Mouse (Mus musculus) large intestine, adult 2 months (tissue): Measurements from ENCODE around the gene Hist1h1t. TPM values are rescaled to one million over a fixed set of nuclear protein-coding genes. Genes with fewer than 3 reads are reported as not detected.
"Not testable (repeated sequence)": the region's sequence is repeated elsewhere in the genome, so short reads cannot be mapped to it uniquely, and the experiment has no call there.

ENCODE experiments used
- DNase-seq: peaks from one replicate; pipeline ENCODE4 v3.0.0-alpha.2; 2012; ENCODE audit warnings: low read depth, low spot score
- WGBS: fragments of 180-500 bp; shearing (Covaris S2); methylation state at CpG from one replicate; pipeline ENCODE4 v1.1.7; 2018; 5-methylcytosine and 5-hydroxymethylcytosine counted together
- polyA plus RNA-seq: library from polyadenylated mRNA; depleted of rRNA; stranded (reverse); fragments of >200 nt; gene quantifications from 2 replicates; pipeline ENCODE4 v1.2.3, GENCODE M21; 2012; rRNA removed

Gene Hist1h1t
- polyA plus RNA-seq, result not detected in 2 replicates

- DNase-seq, result no peak
- WGBS, result 66% methylated on average over 13 of the region's 13 CpGs
These were observed at the start of gene Hist1h1t for GRCm38 (mm10) chr13:23695514-23695913. TSS of gene Hist1h1t (plus strand) at chr13:23695814.

DNA sequence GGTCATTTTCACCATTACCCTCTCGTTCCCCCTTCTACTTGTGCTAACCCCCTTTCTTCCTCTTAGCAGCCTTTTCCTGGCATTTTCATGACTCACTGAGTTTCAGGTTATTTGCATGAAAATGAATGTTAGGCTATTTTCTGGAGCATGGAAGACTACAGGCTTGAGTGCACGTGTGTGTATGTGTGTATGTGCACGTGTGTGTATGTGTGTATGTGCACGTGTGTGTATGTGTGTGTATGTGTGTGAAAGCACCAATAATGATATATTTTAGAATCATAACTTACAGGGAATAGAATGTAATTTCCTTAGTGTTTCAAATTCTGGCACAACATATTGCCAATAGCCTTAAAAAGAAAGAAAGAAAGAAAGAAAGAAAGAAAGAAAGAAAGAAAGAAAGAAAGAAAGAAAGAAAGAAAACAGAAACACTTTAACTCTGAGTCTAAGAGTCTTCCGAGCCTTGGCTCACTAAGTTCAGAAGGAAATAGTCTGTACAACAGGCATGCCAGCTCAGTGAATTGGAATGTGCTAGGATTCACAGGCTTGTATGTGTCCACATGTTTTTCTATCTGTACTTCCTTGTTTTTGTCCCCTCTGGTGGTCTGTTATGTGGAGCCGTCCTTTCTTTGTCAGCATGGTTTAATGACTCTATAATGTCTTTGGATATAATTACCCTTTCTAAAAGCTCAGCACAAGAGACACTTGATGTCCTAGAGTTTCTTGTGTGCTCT, 35.8 kb upstream of the Hist1h1t start:
- DNase-seq, result no peak
- 62% methylated on average over 6 of the region's 6 CpGs for WGBS

DNA sequence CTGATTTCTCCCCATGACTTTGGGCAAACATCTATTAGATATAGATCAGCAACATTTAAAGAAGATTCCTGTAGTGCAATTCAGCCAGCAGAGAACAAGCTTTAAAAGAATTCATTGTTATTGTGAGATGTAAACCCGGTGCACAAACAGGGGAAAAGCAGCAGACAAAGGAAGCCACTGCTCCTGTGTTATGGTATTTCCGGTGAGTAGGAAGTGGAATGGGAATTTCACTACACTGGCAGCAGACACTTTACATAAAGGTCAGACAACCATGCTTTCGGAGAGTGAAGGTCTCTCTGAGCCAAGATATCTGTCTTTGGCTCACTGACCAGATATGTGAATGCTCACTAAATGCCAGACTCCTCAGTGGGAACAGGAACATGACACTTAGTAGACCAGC, 33.1 kb upstream of the Hist1h1t start:
- no peak for DNase-seq
- WGBS, result 63% methylated on average over 3 of the region's 3 CpGs

DNA sequence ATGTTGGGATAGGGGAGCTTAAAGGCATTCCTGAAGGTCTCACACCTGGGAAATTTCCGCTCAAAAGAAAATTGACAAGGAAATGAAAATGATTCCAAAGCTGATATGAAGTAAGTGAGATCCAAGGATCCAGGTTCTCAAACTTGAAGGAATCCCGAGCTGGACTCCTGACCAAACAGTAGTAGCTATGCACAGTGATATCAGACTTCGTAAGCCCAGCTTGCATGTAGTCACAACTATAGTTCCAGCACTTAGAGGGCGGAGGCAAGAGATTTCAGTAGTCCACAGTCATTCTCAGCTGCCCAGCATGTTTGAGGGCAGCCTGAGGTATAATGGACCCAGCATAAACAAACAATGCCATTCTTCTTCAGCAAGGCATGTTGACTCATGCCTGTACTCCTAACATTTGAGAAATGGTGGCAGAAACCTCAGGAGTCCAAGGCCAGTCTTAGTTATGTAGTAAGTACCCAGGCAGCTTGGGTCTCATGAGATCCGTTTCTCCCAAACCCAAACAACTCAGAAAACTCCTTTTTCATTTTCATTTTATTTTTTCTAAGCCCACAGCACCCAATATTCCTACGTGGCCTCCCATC, 13.5 kb upstream of the Hist1h1t start:
- 87% methylated on average over 6 of the region's 6 CpGs for WGBS
- DNase-seq, result no peak

DNA sequence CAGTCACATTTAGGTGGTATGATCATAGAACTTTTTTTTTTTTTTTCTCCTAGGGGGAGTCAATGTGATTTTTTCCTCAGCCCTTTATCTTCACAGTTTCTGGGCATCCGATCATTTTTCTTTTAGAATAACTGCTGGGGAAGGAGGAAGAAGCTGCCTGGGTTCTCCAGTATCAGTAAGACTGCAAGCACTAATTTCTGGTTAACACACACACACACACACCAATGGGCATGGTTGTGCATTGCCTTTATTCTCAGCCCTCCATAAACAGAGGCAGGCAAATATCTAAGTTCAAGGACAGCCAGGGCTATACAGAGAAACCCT, 13.0 kb upstream of the Hist1h1t start:
- DNase-seq, result no peak
- 67% methylated on average over 1 of the region's 1 CpGs for WGBS

- WGBS, result 7% methylated on average over 14 of the region's 30 CpGs
- DNase-seq, result not testable (repeated sequence)
These were observed 12.5 kb upstream of the Hist1h1t start for GRCm38 (mm10) chr13:23682947-23683754.

DNA sequence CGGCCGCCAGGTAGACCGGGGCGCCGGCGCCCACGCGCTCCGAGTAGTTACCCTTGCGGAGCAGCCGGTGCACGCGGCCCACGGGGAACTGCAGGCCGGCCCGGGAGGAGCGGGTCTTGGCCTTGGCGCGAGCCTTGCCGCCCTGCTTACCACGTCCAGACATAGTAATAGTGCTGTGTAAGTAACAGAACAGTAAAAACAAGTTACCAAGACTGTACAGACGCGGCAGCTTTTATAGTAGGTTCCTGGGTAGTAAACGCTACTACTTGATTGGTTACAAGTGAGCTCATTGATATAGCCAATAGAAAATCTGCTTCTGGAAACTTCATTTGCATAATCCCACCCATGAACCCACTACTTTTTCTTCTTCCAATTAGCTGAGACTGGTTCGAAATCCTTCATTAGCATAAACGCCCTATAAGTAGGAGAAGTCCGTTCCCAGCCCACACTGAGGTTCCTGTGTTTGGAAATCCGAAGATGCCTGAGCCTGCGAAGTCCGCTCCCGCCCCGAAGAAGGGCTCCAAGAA, 11.8 kb upstream of the Hist1h1t start, which contains the start of the genes Hist1h2ac and Hist1h2bc:
TSS of gene Hist1h2ac (minus strand) at position 194 of the 527 bp plus-strand sequence.
TSS of gene Hist1h2bc (plus strand) at position 445 of the 527 bp plus-strand sequence.
- under 1% methylated on average over 23 of the region's 32 CpGs for WGBS

GRCm38 (mm10) chr13:23684295-23684945, 11.2 kb upstream of the Hist1h1t start:
- under 1% methylated on average over 18 of the region's 37 CpGs for WGBS
- DNase-seq, result peak; percentile 76

More for the DNA sequence above, 11.8 kb upstream of the Hist1h1t start, which contains the start of the genes Hist1h2ac and Hist1h2bc:
- DNase-seq, result peak; percentile 98

DNA sequence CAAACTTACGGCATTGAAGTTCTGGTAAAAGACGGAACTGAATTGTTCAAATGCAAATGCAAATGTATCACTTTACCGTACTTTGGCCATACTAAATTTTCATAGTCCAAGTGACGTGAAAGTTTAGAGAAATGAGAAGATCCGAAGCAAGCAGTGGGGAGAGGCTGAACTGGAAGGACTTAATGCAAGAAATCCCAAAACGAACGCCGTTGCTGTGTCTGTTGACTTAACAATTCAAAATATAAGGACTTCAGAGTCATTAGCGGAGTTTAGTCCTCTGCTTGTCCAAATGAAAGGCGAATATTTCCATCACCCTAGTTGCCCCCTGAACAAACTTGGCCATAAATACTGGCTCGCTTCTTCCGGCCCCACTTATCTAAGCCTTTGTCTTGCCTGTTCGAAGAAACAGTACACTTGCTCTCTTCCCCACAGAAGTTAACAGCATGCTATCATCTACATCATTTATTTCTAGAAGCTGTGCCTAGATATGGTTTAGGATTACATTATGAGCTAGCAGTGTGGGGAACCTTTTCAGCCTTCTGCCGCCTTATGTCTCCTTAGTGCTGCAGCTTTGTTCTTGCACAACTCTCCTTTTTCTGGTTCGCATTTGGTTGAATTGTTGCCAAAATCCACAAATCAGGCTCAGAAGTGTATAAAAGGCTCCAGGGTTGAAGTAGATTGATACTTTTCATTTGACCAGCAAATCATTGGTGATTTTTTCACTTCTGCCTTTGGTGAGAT, 10.3 kb upstream of the Hist1h1t start:
- DNase-seq, result no peak
- 1% methylated on average over 15 of the region's 15 CpGs for WGBS

GRCm38 (mm10) chr13:23685966-23686365, 9.6 kb upstream of the Hist1h1t start:
- WGBS, result 3% methylated on average over 4 of the region's 4 CpGs
- DNase-seq, result no peak

- peak; percentile 80 for DNase-seq
- 28% methylated on average over 4 of the region's 4 CpGs for WGBS
These were observed 8.4 kb upstream of the Hist1h1t start for GRCm38 (mm10) chr13:23687181-23687580.

- WGBS, result 25% methylated on average over 7 of the region's 7 CpGs
- DNase-seq, result no peak
These were observed 7.7 kb upstream of the Hist1h1t start for GRCm38 (mm10) chr13:23687907-23688306.

GRCm38 (mm10) chr13:23688956-23689355, 6.7 kb upstream of the Hist1h1t start:
- DNase-seq, result no peak

DNA sequence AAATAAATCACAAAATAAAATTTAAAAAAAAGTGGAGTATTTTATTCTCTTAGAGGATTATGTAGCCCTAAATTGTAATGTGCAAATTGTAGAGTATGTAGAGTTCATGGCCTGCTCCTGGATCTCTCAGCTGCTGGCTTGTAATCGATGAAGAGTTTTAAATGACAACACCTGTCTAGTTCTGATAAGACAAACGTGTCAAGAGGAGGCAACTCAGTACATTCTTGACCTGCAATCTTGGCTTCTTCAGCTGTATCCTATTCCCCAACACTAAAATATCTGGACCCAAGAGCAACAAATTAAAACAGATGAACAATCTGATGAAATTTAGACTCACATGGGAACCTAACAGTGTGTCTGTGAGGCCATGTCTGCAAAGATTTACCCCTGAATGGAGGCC, 6.2 kb upstream of the Hist1h1t start:
- 62% methylated on average over 2 of the region's 2 CpGs for WGBS
- no peak for DNase-seq

More at GRCm38 (mm10) chr13:23688956-23689355, 6.7 kb upstream of the Hist1h1t start:
- WGBS, result 88% methylated on average over 2 of the region's 2 CpGs

GRCm38 (mm10) chr13:23693856-23694440, 1.7 kb upstream of the Hist1h1t start:
- 52% methylated on average over 6 of the region's 6 CpGs for WGBS
- DNase-seq, result no peak

DNA sequence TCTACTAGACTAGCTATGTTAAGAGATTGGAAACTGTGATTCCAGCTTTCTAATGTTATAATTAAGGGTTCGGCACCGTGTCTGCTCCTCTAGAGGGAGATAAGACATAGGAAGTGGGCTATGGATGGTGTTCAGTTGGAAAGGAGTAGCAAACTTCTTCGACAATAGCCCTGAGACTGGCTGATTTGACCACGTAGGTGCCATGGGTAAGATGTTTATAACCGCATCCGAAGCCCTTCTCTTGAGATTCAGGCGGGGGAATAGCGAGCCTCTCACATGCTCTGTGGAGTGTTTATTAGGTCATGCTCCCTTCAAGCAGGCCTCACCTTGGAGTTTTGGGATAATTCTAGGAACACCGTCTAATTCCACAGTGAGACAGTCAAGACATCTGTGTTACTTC, 658 bp upstream of the Hist1h1t start:
- no peak for DNase-seq
- WGBS, result 95% methylated on average over 9 of the region's 9 CpGs

GRCm38 (mm10) chr13:23696061-23696474, 454 bp downstream of the Hist1h1t start:
- no peak for DNase-seq
- 65% methylated on average over 15 of the region's 15 CpGs for WGBS

DNA sequence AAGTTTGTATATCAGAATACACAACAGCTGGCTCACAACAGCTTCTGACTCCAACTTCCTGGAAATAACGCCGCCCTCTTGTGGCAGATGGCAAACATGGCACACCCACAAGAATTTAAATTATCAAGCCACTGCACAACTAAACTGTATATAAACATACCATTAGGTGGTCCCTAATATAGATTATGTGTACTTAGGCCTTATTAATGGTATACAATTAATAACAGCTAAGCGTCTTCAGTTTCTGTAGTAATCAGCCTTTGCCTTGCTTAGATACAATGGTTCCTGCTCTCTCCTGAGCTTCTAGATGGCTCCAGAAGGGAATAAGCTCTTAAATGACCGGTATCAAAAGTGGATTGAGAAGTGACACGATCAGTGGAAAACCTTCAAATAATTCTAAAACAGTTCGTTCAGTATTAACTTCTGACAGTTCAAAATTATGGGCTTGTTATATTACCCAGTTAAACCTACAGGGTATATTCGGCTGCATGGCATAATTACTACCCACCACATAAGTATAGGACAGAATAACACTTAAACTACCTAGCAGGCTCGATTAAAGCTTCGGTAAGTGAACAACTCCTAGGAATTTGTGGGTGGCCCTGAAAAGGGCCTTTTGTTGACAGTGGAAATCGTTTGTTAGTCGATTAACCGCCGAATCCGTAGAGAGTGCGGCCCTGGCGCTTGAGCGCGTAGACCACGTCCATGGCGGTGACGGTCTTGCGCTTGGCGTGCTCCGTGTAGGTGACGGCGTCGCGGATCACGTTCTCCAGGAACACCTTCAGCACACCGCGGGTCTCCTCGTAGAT, 2.1 kb downstream of the Hist1h1t start:
- under 1% methylated on average over 32 of the region's 32 CpGs for WGBS
- DNase-seq, result peak; percentile 76
